Mouse (Mus musculus) embryonic facial prominence, embryonic 10.5 days (tissue): ENCODE results near the gene Gm43064. TPM values are rescaled to one million over a fixed set of nuclear protein-coding genes. Genes with fewer than 3 reads are reported as not detected.
A peak's percentile ranks its signal among the peaks of the same experiment; 100 is the strongest.
"Not testable (repeated sequence)": the region's sequence is repeated elsewhere in the genome, so short reads cannot be mapped to it uniquely, and the experiment has no call there.

Source experiments
- DNase-seq: peaks from one replicate; pipeline ENCODE4 v3.0.0-alpha.2; 2017; ENCODE audit warnings: low spot score
- H3K27ac ChIP-seq: fragments of 300-500 bp; sonication (generic); replicated peaks from 2 replicates; pipeline ENCODE4 v1.5.1; 2016; ENCODE audit warnings: mild to moderate bottlenecking
- H3K27me3 ChIP-seq: fragments of 300-500 bp; sonication (generic); replicated peaks from 2 replicates; pipeline ENCODE4 v1.6.1; 2016; ENCODE audit warnings: low read depth, mild to moderate bottlenecking; ENCODE audit not compliant: poor library complexity, severe bottlenecking
- H3K36me3 ChIP-seq: fragments of 300-500 bp; sonication (generic); replicated peaks from 2 replicates; pipeline ENCODE4 v1.6.1; 2016; ENCODE audit warnings: mild to moderate bottlenecking, moderate library complexity
- H3K4me1 ChIP-seq: fragments of 300-500 bp; sonication (generic); 2 replicates; pipeline ENCODE4 v1.6.1; 2016
- H3K4me3 ChIP-seq: fragments of 300-500 bp; sonication (generic); 2 replicates; pipeline ENCODE4 v1.5.1; 2016; ENCODE audit warnings: mild to moderate bottlenecking, moderate library complexity
- H3K9me3 ChIP-seq: fragments of 300-500 bp; sonication (generic); 2 replicates; pipeline ENCODE4 v1.6.1; 2016; ENCODE audit warnings: mild to moderate bottlenecking
- WGBS: fragments of 180-500 bp; shearing (Covaris S2); methylation state at CpG from one replicate; pipeline ENCODE4 v1.1.7; 2016; 5-methylcytosine and 5-hydroxymethylcytosine counted together
- polyA plus RNA-seq: library from polyadenylated mRNA; unstranded; fragments of >200 nt; fragmentation: Nextera tagmentation; extraction: Ambion mirVana; gene quantifications from 2 replicates; pipeline ENCODE4 v1.2.1, GENCODE M21; 2016

The Gm43064 gene
- polyA plus RNA-seq, 1 experiment from 2014 or later: not detected

GRCm38 (mm10) chr3:103787225-103787624 is 22.1 kb upstream of the Gm43064 start:
- Histone ChIP-seq H3K4me1 (peaks cover 27% of the 10 kb centered on the region), H3K27ac (no peak overlapping the region), H3K36me3 (no peaks in the 10 kb centered on the region), H3K9me3 (no peaks in the 10 kb centered on the region), H3K27me3 (no peaks in the 10 kb centered on the region), H3K4me3 (no peak overlapping the region)
- no peak for DNase-seq
- 68% methylated on average over 7 of the region's 7 CpGs for WGBS

DNA sequence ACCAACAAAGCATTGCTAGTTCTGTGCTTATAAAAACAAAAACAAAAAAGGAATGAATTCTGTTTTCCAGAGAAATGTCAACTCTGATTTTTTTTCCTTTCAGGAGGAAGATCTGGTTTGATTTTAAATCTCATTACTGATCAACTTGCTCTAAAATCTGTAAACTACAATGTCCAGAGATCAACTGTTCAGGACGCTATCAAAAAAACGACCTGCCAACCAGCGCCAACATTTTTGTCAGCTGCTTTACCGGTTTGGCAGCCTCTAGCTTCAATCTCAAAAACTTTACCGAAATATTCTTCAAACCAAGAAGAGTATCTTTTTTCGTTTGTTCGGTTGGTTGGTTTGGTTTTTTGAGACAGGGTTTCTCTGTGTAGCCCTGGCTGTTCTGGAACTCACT is 20.3 kb upstream of the Gm43064 start:
- peak overlapping the region; percentile 97; the same call in 1 of the 2 replicates for H3K4me3 ChIP-seq

GRCm38 (mm10) chr3:103789891-103790345 is 19.5 kb upstream of the Gm43064 start:
- Histone ChIP-seq H3K27me3 (no peaks in the 10 kb centered on the region; the same call in 1 of the 2 replicates), H3K36me3 (no peaks in the 10 kb centered on the region), H3K4me3 (peak overlapping the region; percentile 97), H3K9me3 (no peaks in the 10 kb centered on the region), H3K4me1 (peaks cover 23% of the 10 kb centered on the region), H3K27ac (peak overlapping the region; percentile 97)
- WGBS: 3% methylated on average over 14 of the region's 14 CpGs
- DNase-seq: peak; percentile 42

More for the DNA sequence above, 20.3 kb upstream of the Gm43064 start:
- Histone ChIP-seq H3K4me1 (peaks cover 25% of the 10 kb centered on the region), H3K36me3 (no peaks in the 10 kb centered on the region), H3K27me3 (no peaks in the 10 kb centered on the region; the same call in 1 of the 2 replicates), H3K9me3 (no peaks in the 10 kb centered on the region), H3K27ac (no peak overlapping the region)
- DNase-seq: no peak
- 85% methylated on average over 7 of the region's 7 CpGs for WGBS

- Histone ChIP-seq H3K9me3 (no peaks in the 10 kb centered on the region), H3K4me3 (peak overlapping the region; percentile 97), H3K4me1 (peaks cover 23% of the 10 kb centered on the region), H3K27ac (peak overlapping the region; percentile 97), H3K27me3 (no peaks in the 10 kb centered on the region; the same call in 1 of the 2 replicates), H3K36me3 (no peaks in the 10 kb centered on the region)
- whole genome bisulfite sequencing: under 1% methylated on average over 60 of the region's 61 CpGs
- no peak for DNase-seq
Observed at GRCm38 (mm10) chr3:103790346-103791145, 18.8 kb upstream of the Gm43064 start.

DNA sequence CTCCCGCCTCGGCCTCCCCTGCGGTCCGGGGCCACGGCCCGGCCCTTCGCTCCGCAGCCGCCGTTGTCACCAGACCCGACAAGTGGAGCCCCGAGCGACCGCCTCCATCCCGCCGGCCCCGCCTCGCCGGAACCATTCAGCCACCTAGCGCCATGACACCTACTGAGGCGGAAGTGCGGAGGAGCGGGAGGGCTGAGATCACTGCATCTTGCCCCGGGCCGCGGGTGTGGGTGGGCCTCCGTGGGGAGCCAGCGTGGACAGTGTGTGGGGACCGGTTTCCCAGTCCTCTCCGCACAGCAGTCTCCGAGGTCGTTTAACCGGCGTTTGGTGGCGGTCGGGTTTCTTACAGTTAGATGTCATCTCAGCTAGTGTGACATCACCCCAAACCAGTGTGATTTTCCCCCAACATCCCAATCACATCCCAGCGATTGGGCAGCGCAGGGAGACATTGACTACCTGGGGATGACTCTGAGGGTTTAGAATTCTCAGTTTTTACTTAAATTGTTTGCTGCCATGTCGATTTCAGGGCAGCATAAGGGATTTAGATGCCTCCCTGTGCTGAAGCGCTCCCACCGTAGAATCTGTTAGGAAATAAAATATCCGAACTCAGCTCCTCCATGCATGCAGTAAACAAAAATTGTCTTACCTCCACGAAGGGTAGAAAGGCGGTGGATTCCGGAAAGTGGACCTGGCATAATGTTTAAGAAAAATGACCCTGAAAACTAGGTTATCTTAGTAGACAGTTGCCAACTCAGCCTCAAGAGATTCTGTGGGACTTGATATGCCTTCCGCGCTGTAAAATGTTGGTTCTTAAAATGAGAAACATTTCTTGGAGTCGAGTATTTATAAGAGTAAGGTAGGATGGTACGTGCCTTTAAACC is 17.9 kb upstream of the Gm43064 start, which contains the start of gene Hipk1:
Hipk1 (minus strand) TSS at position 334 of the 881 bp plus-strand sequence.
- Histone ChIP-seq H3K36me3 (no peaks in the 10 kb centered on the region), H3K4me1 (peaks cover 23% of the 10 kb centered on the region), H3K4me3 (peak within 1 kb of the TSS; percentile 97), H3K27me3 (no peaks in the 10 kb centered on the region; the same call in 1 of the 2 replicates), H3K27ac (peak within 1 kb of the TSS; percentile 97), H3K9me3 (no peaks in the 10 kb centered on the region)
- peak; percentile 95 for DNase-seq
- 10% methylated on average over 49 of the region's 49 CpGs for WGBS

GRCm38 (mm10) chr3:103792111-103792406 is 17.3 kb upstream of the Gm43064 start:
- Histone ChIP-seq H3K4me1 (peaks cover 23% of the 10 kb centered on the region), H3K27ac (peak overlapping the region; percentile 97; the same call in 1 of the 2 replicates), H3K4me3 (0 out of 2 replicates have a peak overlapping the region, but pooled peaks have one; percentile 97)
- 79% methylated on average over 5 of the region's 5 CpGs for WGBS
- DNase-seq, H3K27me3 ChIP-seq, H3K36me3 ChIP-seq, H3K9me3 ChIP-seq: not testable (repeated sequence)

- no peak overlapping the region for H3K27ac ChIP-seq
- 77% methylated on average over 1 of the region's 1 CpGs for WGBS
- H3K27me3 ChIP-seq: no peaks in the 10 kb centered on the region; the same call in 1 of the 2 replicates
- peaks cover 23% of the 10 kb centered on the region for H3K4me1 ChIP-seq
- no peak for DNase-seq
- no peaks in the 10 kb centered on the region for H3K9me3 ChIP-seq
- no peaks in the 10 kb centered on the region for H3K36me3 ChIP-seq
- no peak overlapping the region for H3K4me3 ChIP-seq
Observed at GRCm38 (mm10) chr3:103792566-103792965, 16.8 kb upstream of the Gm43064 start.

- Histone ChIP-seq H3K9me3 (no peaks in the 10 kb centered on the region), H3K4me3 (no peak overlapping the region), H3K27ac (no peak overlapping the region), H3K27me3 (no peaks in the 10 kb centered on the region; the same call in 1 of the 2 replicates), H3K4me1 (peaks cover 4% of the 10 kb centered on the region; the same call in 1 of the 2 replicates), H3K36me3 (peaks cover 10% of the 10 kb centered on the region)
- DNase-seq: no peak
- 75% methylated on average over 2 of the region's 2 CpGs for WGBS
Observed at GRCm38 (mm10) chr3:103796389-103796788, 13.0 kb upstream of the Gm43064 start.

DNA sequence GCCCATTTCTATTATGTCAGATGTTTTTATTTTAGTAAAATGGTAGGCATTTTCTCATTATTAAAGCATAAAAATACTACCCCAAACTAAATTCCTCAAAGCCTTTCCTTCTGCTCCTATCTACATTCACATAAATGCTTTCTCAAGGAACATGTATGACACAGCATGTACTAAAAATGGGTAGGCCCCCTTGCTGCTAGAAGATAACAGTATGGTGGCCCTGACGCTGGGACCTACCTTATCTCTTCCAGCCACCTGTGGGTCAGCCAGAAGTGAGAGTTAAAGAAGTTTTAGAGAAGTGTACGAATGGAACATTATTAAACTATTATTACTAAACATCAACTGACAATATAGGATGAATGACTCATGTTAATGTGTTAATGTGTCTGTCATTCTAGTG is 9.9 kb upstream of the Gm43064 start:
- no peak overlapping the region for H3K4me3 ChIP-seq
- WGBS: 78% methylated on average over 2 of the region's 2 CpGs
- DNase-seq: no peak
- H3K4me1 ChIP-seq: 0 out of 2 replicates have a peak, but pooled peaks cover 4% of the 10 kb centered on the region
- peaks cover 39% of the 10 kb centered on the region for H3K36me3 ChIP-seq
- H3K9me3 ChIP-seq: no peaks in the 10 kb centered on the region
- no peaks in the 10 kb centered on the region for H3K27me3 ChIP-seq
- no peak overlapping the region for H3K27ac ChIP-seq

GRCm38 (mm10) chr3:103801631-103802531 is 7.5 kb upstream of the Gm43064 start:
- Histone ChIP-seq H3K27me3 (no peaks in the 10 kb centered on the region), H3K27ac (0 out of 2 replicates have a peak overlapping the region, but pooled peaks have one; percentile 5), H3K36me3 (peaks cover 60% of the 10 kb centered on the region), H3K9me3 (no peaks in the 10 kb centered on the region), H3K4me1 (0 out of 2 replicates have a peak, but pooled peaks cover 4% of the 10 kb centered on the region), H3K4me3 (no peak overlapping the region)
- DNase-seq: no peak
- WGBS: 72% methylated on average over 10 of the region's 10 CpGs

GRCm38 (mm10) chr3:103802861-103803260 is 6.5 kb upstream of the Gm43064 start:
- Histone ChIP-seq H3K27ac (no peak overlapping the region), H3K27me3 (no peaks in the 10 kb centered on the region), H3K36me3 (peaks cover 67% of the 10 kb centered on the region), H3K4me1 (peaks cover 7% of the 10 kb centered on the region), H3K9me3 (no peaks in the 10 kb centered on the region), H3K4me3 (no peak overlapping the region)
- DNase-seq: no peak
- WGBS: 86% methylated on average over 8 of the region's 8 CpGs
